Mouse (Mus musculus) heart, postnatal 10 days (tissue): ENCODE measurements at regions not wholly inside any gene's neighbourhood (a gene's known extent, or its start where the extent isn't known, plus 50 kb on each side); places are given as distances from the start of the nearest gene placed in this dataset.
"Not testable (repeated sequence)": the region's sequence is repeated elsewhere in the genome, so short reads cannot be mapped to it uniquely, and the experiment has no call there.

Experiments used
- DNase-seq, 2 experiments: peaks; one replicate each; pipeline ENCODE4 v3.0.0; 2021
- intact Hi-C: fragments of 180-260 bp; cut with DNase I; formaldehyde crosslinking; loops from one replicate; pipeline ENCODE4 v1.15.1; 2025

DNA sequence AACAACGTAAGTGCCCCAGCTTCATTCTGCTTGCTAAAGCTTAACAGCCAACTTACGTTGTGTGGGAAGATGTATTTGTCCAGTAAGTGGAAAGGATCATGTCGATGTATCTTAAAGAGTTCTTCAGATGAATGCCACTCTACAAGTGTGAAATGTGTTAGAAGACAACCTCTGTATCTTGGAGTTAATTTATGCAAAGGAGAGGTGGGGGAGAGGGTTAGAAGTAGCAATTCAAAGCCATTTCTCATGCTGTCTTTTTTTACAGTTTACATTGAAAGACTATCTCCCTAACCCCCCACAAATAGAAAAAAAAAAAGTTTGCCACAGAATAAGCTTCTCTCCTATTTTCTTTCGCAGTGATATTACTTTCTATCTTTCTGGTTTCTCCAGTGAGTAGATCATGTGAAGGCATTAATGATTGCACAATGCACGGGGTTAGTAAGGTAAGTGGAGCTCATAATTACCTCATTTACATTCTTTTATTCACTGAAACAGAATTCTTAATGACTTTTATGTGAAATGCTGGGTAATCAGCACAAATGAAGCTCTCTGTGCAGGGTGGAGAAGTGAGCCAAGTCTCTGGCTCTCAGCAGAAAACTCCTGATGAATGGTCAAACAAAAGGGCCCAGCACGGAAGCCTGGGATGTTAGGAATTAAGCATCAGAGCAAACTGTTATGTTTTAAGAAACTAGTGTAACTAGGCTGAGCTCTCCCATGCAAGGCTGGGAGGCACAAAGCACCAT is 855.8 kb upstream of the Kirrel3 start:
- DNase-seq = no peak
- intact Hi-C loops = no loop called here

DNA sequence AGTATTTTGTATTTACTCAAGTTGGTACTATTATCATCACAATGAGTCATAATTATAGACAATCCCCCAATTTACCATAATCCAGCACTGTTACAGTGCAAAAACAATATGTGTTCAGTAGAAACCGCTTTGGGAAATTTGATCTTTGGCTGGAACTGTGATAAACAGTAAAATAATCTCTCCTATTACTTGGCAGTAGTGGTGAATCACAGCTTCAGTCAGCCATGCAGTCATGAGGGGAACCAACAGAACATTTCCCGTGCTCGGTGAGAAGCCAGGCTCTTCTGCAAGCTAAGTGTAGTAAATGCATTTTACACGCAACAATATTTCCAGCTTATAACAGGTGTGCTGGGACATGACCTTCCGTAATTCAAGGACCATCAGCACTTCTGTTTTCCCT is 822.7 kb upstream of the Kirrel3 start:
- intact Hi-C loops = no loop called here
- DNase-seq = no peak

DNA sequence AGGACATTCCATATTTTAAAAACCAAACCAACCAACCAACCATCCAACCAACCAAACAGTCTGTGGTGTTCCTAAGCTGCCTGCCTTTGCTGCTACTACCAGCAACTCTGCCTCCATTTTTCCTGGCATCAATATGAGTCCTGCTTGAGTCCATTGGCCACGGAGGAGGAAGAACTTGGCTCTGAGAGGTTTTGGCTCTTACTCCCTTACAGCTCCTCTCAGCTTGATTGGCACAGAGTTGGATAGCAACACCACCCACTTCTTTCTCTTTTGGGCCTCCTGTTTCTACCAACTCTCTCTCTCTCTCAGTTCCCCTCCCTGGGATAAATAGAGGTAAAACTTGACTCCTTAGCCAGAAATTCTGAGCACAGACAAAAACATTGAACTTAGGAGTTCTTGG is 804.6 kb upstream of the Kirrel3 start:
- intact Hi-C loops = no loop called here
- DNase-seq = peak; percentile 13 to 26

DNA sequence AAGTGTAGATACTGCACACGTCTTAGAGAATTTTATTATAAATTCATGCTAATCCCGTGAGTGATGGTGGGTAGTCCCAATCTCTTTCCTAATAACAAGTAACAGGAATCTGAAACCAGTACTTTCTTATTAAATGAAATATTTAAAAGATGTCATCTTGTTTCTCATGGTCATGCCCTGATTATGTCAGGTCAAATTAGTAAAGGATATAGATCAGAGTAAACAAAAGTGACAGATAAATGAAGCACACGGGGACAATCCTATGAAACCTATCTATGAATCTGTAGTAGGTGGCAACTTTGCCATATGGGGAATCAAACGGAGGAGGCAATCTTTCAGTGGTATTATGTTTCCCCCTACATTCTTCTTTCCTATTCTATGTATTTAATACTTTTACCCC is 794.0 kb upstream of the Kirrel3 start:
- no peak for DNase-seq
- intact Hi-C loops = no loop called here

DNA sequence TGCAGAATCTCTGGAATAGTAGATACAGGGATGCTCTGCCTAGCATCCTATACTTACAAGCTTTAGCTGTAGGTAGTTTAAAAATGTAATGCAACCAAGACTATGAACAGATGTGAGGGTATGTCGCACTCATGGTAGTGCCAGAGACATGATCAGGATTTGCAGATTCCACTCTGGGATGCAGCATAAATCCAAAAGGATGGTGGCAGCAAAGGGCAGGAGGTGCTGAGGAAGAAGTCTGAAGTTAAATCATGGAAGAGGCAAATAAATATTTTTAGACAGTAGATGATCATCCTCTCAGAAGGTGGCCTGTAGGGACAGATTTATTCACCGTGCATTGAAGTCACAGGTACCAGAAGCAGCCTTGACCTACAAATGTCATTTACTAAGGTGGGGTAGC is 768.1 kb upstream of the Kirrel3 start:
- DNase-seq = no peak
- intact Hi-C loops = no loop called here

DNA sequence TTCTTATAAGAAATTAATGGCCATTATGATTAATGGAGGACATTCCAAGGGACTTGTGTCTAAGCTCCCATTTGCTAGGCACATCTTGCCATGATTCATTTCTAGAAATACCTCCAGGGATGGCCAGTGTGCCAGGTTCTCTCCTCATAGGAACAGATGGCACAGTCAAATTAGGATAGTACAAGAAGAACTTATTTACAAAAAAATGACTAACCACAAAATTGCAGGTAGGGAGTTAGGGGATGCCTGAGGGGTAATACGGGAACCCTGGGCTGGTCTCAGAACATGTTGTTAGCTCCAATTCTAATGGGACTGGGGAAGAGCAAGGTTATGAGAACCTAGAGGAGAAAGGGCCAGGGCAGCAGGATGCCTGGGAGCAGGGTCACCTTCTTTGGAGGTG is 760.9 kb upstream of the Kirrel3 start:
- no peak for DNase-seq
- intact Hi-C loops = no loop called here

DNA sequence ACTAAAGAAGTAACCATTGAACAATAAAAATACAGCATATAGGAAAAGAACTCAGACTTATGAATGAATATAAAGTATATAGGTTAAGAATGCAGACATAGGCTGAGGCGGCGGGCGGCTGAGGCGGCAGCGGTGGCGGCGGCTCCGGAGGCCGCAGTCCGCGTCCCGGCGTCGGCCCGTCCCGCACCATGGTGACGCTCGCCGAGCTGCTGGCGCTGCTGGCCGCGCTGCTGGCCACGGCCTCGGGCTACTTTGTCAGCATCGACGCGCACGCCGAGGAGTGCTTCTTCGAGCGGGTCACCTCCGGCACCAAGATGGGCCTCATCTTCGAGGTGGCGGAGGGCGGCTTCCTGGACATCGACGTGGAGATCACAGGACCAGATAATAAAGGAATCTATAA is 757.6 kb upstream of the Kirrel3 start:
- intact Hi-C loops = not testable (repeated sequence)

DNA sequence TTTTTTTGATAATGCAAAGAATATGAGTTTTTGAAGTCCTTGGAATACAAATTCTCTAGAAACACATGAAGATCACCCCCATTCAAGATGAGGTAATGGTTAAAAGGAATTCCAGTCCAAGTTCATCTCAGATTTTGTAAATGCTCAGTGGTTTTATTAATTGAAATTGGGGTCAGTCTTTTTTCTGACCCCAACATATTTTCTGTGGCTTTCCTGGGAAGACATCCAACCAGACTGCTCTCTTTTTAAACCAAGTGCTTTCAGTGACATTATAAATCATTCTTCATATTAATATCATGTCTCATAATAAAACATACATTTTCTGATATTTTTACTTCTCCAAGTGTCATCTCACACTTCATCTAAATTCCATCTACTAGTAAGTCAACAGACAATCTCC is 725.0 kb upstream of the Kirrel3 start:
- intact Hi-C loops = no loop called here
- no peak for DNase-seq

More for the DNA sequence above, 757.6 kb upstream of the Kirrel3 start:
- DNase-seq = not testable (repeated sequence)

DNA sequence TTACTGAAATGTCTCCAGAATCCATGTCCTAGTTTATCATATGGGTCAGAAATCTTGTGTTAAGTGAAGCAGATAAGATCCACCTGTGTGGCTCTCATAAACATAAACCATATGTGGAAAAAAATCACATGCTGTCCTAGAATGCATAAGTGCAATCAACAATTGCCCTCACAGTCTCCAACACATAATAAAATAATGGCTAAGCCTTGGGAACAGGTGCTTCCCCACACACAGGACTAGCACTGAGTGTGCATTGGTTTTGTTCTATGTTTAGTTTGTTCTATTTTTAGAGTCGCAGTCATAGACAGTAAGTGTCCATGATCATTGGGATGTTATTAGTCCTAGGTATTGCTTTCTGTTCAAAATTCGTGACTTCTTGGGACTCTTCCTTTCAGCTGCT is 719.5 kb upstream of the Kirrel3 start:
- intact Hi-C loops = no loop called here
- no peak for DNase-seq

DNA sequence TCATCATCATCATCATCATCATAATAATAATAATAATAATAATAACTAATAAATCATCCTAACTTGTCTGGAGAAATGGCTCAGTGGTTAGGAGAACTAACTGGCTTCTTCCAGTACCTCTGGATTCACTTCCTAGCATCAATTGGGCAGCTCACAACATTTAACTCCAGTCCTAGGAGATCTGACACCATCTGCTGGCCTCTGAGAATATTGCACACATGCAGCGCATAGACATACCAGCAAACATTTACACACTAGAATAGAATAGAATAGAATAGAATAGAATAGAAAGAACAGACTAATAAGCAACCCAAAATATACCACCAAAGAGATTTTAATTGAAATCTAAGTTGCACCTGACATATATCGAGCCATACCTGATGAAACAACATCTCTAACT is 715.9 kb upstream of the Kirrel3 start:
- no peak for DNase-seq
- intact Hi-C loops = no loop called here

DNA sequence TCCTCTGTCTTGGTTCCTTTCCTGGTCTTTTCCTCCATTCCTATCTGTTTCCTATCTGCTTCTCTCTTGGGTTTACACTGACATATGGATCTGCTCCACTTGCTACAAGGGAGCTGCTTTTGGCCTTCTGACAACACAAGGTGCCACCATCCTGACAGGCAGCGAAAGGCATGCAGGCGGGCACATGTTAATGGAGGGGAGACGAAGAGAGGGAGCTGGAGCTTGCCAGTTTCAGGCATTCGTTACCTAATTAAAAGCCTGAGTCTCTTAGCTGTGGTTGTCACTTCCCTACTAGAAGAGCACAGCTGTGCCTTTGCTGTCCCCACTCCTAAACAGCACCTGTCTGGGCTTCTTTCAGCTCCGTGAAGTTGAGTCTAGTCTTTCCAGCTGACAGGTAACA is 711.5 kb upstream of the Kirrel3 start:
- no peak for DNase-seq
- intact Hi-C loops = no loop called here

DNA sequence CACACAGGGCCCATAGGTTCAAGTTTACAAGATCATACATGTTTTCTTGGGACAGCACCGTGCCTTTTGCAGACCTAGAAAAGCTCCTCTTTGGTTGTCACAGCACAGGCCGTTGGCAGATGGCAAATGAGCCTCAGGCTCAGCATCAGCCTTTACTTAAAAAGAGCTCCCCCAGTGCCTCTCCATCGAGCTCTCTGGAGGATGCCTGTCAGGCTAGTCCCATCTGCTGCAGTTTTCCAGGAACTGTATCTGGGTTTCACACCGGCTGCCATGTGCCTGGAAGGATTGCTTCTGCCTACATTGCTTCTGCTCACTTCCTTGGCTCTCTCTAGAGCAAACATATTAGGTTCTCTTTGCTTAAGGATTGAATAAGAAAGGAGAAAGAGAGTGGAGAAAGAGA is 695.1 kb upstream of the Kirrel3 start:
- DNase-seq = no peak
- intact Hi-C loops = no loop called here

DNA sequence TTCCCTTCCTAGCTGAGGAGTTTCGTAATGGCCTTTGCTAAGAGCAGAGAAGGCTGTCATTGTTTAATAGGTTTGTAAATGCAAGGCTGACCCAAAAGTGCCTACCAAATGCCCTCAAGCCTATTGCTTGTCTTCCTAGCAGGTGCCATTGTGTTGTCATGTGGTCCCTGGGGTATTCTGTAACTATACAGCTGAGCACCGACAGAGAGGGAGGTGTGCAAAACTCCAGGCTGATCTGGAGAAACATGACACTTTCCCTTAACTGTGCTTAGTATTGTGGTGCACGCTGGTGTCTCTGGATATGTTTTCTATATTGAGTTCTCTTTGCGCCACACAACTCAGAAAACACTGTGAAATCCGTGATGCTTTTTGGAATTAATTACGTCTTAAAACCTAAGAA is 685.4 kb upstream of the Kirrel3 start:
- no peak for DNase-seq

DNA sequence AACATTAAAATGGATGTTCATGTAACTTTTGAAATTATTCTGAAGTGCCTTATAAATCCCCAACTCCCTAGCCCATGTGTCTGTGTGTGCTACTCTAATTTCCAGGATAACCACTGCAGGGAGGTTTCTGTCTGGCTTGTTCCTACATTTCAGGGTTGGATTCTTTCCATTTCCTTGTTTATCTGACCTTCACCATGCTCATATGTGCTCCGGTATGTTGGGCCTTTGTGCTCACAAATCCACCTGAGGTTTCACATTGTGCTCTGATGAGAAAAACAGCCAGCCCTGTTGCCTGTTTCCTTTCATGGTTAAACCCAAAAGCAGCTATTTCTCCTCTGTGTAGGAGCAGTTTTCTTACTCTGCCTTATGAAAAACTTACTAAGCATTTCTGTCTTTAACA is 684.9 kb upstream of the Kirrel3 start:
- DNase-seq = peak in 1 of 2 experiments; percentile 4
- intact Hi-C loops = no loop called here

More for the DNA sequence above, 685.4 kb upstream of the Kirrel3 start:
- intact Hi-C loops = no loop called here

DNA sequence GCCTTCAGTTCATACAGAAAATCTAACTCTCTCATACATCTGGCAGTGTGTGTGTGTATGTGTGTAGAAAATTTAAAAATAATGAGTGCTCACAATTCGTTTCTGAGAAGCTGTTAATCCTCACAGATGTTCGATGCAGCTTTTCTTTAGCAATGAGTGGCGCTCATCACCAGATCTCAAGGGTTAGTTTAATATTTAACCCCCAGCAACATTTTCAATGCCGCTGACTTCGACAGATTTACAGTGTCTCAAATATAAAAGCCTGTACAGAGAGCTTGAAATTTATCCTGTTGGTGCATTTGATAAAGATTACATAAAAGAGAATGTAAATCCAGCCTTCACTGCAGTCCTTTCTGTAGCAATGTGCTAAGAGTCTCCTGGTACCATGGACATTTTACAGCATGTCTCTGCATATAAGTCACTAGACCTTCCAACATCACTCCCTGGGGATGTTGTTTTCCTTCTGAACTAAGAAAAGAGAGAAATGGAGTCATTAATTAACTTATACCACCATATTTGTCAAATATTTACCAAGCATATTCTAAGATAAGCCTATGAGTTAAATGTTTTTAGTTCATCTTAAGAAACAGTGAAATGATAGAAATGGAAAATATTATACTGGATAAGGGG is 670.8 kb upstream of the Kirrel3 start:
- intact Hi-C loops = no loop called here
- no peak for DNase-seq

DNA sequence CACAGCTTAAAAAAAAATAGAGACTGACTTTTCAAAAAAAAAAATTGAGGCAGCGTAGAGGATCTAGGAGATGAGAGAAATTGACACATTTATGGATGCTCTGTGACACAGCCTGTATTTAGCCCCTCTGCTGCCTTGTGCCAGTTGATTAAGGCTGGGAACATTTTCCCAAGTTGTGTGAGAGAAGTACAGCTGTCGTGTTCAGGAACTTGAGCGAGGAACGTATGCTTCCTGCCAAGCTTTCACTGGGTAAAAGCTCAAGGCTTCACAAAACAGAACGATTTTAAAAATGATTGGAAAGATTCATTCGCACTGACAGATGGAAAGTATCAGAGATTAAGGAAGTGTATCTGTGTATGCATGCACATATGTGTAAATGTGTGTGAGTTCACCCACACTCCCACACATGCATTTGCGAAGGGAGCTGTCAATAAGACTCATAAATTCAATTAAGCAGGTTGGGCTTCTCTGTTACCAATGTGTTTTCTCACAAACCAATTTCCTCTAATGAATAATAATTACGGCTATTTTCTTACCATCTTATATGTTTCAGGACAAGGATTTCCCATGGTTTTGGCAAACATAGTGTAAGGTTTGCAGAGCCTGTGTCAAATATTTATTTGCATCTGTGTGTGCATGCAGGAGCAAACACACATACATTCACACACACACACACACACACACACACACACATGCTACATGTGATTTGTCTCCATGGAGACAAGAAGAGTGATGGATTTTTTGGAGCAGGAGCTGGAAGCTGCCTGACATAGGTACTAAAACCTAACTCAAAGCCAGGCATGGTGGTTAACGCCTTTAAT is 662.9 kb upstream of the Kirrel3 start:
- intact Hi-C loops = no loop called here
- peak; percentile 4 for DNase-seq

DNA sequence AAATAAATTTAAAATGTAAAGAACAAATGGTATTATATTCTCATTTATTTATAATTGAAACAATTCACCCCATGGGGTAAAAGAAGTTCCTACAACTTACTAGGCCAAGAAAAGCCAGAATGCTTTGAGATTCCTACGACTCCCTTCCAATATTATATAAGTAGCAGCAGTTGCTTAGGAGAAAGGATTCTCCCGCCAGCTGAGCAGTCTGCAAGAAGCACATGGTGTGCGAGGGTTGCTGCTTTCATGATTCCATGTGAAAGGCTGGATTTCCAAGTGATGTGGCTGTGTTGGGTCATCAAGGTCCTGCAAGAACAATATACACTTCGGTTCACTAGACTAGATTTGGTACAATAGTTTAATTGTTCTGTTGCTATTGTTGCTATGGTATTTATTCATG is 659.6 kb upstream of the Kirrel3 start:
- intact Hi-C loops = no loop called here
- DNase-seq = no peak

DNA sequence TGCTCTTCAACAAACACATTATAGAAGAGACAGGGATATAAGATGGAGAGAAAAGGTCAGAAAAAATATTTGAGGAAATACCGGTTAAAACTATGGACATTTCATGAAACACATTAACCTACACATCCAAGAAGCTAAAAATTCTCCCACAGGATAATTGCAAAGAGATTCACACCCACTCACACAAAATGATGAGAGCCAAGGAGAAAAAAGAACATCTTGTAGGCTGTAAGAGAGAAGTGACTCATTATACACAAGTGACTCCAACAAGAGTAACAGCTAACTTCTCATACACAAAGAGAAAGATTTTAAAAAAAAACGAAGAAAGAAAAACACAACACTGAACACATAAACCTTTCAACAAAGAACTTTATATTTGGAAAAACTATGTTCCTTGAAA is 658.3 kb upstream of the Kirrel3 start:
- intact Hi-C loops = no loop called here
- no peak for DNase-seq

DNA sequence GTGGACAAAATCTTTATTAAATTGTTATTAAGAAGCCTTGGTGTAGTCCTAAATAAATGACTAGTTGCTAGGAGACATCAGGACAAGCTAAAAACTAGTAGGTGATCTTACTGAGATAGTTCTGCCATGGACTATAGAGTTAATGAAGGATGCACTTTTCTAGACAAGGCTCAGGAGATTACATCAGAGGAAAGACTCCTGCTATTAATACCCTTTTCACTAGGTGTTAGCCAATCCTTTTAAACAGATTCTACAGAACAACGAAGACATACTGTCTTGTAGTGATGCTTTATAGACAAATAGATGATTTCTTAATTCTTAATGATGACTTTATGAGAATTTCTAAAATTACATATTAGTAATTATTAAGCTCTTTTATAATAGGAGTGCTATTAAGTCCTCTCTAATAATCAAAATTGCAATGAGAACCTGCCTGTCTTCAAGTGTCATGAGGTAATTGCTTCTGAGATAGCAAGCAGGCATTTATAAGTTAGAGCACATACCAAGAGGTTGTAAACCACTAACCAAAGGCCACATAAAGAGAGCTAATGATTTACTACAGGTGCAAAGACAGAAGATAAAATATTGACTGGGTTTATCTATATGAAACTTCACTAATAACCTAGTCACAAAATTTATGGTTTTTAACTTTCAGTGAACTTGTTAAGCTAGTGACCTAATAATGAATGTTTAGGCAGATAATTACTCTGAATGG is 647.9 kb upstream of the Kirrel3 start:
- intact Hi-C loops = no loop called here

DNA sequence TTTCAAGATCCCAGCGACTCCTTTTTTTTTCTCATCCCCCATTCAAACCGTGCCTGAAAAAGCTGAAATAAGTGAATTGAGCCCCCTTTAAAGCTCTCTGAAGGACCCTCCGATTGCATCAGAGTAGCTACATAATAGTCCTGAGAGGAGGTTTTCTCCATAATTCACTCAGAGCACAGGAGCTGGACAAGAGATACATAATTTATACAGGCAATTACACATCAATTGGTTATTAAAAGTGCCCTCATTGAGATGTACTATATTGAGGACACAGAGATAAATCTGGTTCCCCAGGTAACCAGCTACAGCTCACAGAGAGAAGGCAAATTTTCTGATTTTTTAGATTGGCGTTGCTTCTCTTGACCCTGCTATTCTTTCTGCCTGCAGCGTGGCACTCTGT is 636.1 kb upstream of the Kirrel3 start:
- DNase-seq = no peak
- intact Hi-C loops = no loop called here

More for the DNA sequence above, 647.9 kb upstream of the Kirrel3 start:
- no peak for DNase-seq

DNA sequence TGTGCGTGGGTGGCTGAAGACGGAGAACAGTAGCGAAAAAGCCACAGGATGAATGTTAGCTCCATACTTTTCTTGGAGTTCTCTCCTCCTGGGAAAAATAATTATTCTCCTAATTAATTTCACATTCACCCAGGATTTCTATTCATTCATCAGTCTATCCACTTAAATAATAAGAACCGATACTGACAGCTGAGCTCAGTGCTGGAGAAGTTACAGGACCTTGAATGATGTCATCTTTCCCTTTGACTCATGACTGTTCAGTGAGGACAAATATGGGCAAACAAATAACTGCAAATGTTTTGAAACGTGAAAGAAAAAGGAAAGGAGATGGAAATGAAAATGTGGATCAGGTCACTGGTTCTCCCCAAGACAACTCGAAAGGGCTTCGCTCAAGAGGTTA is 635.7 kb upstream of the Kirrel3 start:
- DNase-seq = peak; percentile 5 to 16
- intact Hi-C loops = no loop called here
